ENCODE assay signal across 8 mouse cellular contexts in the genomic region with DNA sequence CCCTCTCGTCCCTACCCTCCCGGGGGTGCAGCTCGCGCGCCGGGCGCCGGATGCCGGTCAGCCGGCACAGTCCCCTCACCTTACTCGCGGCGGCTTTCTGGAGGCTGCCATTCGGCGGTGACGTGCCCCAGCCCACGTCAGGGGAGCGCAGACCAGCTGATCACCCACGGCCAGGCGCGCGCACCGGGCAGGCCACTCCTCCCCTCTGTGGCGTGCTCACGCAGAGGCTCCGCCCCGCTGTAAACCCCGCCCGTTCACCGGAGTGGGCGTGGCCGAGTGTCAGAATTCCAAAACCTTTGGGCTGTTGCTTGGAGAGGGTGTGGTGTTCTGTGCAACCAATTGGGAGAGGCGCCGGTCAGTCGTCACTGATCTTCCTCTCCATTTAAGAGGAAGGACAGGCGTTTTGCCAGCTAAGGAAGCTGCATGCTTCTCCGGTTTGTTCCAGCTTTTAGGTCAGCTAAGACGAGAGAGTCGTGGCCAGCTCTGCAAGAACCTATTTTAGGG. TPM values are rescaled to one million over a fixed set of nuclear protein-coding genes. Genes with fewer than 3 reads are reported as not detected.
DNase-seq lines count a peak whose midpoint lies in the region; ATAC-seq lines count a peak whose summit lies in the region.

No protein-coding gene starts in this region.

- H3K9me3 ChIP-seq in forebrain, embryonic 10.5 days = no peaks in the 10 kb centered on the region
- H3K9me3 ChIP-seq in heart, embryonic 16.5 days (replicated peaks; ENCODE audit: control insufficient read depth, low read length) = no peaks in the 10 kb centered on the region
- no peaks in the 10 kb centered on the region for H3K9me3 ChIP-seq in liver, embryonic 15.5 days (replicated peaks)
- no peaks in the 10 kb centered on the region for H3K9me3 ChIP-seq in neural tube, embryonic 12.5 days

- H3K27me3 ChIP-seq in forebrain, embryonic 10.5 days (ENCODE audit: poor library complexity, severe bottlenecking) = no peaks in the 10 kb centered on the region
- no peaks in the 10 kb centered on the region for H3K27me3 ChIP-seq in heart, embryonic 16.5 days (ENCODE audit: control insufficient read depth, insufficient read depth, low read length)
- no peaks in the 10 kb centered on the region for H3K27me3 ChIP-seq in liver, embryonic 15.5 days
- H3K27me3 ChIP-seq in neural tube, embryonic 12.5 days (replicated peaks) = no peaks in the 10 kb centered on the region

- peak overlapping the region; percentile 97 for H3K9ac ChIP-seq in heart, embryonic 16.5 days (ENCODE audit: low read length)
- H3K9ac ChIP-seq in liver, embryonic 15.5 days = peak overlapping the region; percentile 98
- peak overlapping the region; percentile 96 for H3K9ac ChIP-seq in neural tube, embryonic 12.5 days

- peak overlapping the region; percentile 95 for H3K27ac ChIP-seq in forebrain, embryonic 10.5 days
- H3K27ac ChIP-seq in heart, embryonic 16.5 days (ENCODE audit: low read length) = peak overlapping the region; percentile 94
- H3K27ac ChIP-seq in liver, embryonic 15.5 days (replicated peaks) = peak overlapping the region; percentile 91
- peak overlapping the region; percentile 53; the same call in 1 of the 2 replicates for H3K27ac ChIP-seq in neural tube, embryonic 12.5 days

- H3K4me1 ChIP-seq in forebrain, embryonic 10.5 days = peaks cover 22% of the 10 kb centered on the region
- peaks cover 25% of the 10 kb centered on the region for H3K4me1 ChIP-seq in heart, embryonic 16.5 days (ENCODE audit: control insufficient read depth, insufficient read depth, low read length)
- peaks cover 57% of the 10 kb centered on the region for H3K4me1 ChIP-seq in liver, embryonic 15.5 days (replicated peaks)
- peaks cover 15% of the 10 kb centered on the region for H3K4me1 ChIP-seq in neural tube, embryonic 12.5 days

- peak; percentile 94 for ATAC-seq in CD4-positive, CD25-positive, alpha-beta regulatory T cell, adult 4 months
- ATAC-seq in heart, embryonic 16.5 days (replicated peaks; ENCODE audit: extremely low read depth, insufficient read depth, low FRiP score) = peak; percentile 98
- peak; percentile 97 for ATAC-seq in liver, embryonic 15.5 days (ENCODE audit: insufficient read depth)
- ATAC-seq in neural tube, embryonic 12.5 days (ENCODE audit: low FRiP score, low read depth) = peak; percentile 98

- DNase-seq in c-Kit-negative CD71-positive TER-119-positive erythroid progenitor cells, embryonic 14.5 days (ENCODE audit: low read depth, low spot score) = peak; percentile 98
- peak; percentile 99 for DNase-seq in forebrain, embryonic 10.5 days (ENCODE audit: extremely low spot score, low spot score)
- peak; percentile 99 to 100 for DNase-seq in kidney, postnatal 36 days
- peak; percentile 98 for DNase-seq in telencephalon, adult 2 months (ENCODE audit: low read depth, low spot score)

- WGBS in forebrain, embryonic 10.5 days = 0% methylated on average over 39 of the region's 39 CpGs
- WGBS in heart, embryonic 16.5 days = 0% methylated on average over 39 of the region's 39 CpGs
- under 1% methylated on average over 39 of the region's 39 CpGs for WGBS in liver, embryonic 15.5 days (ENCODE audit: insufficient replicate concordance)
- WGBS in neural tube, embryonic 12.5 days = under 1% methylated on average over 39 of the region's 39 CpGs

- peaks cover 7% of the 10 kb centered on the region for H3K36me3 ChIP-seq in forebrain, embryonic 10.5 days (replicated peaks)
- no peaks in the 10 kb centered on the region for H3K36me3 ChIP-seq in heart, embryonic 16.5 days (ENCODE audit: control insufficient read depth, insufficient read depth)
- 0 out of 2 replicates have a peak, but pooled peaks cover 3% of the 10 kb centered on the region for H3K36me3 ChIP-seq in liver, embryonic 15.5 days (replicated peaks)
- H3K36me3 ChIP-seq in neural tube, embryonic 12.5 days = no peaks in the 10 kb centered on the region

- H3K4me2 ChIP-seq in heart, embryonic 16.5 days (ENCODE audit: low read depth, low read length) = peak overlapping the region; percentile 78
- H3K4me2 ChIP-seq in liver, embryonic 15.5 days = peak overlapping the region; percentile 81
- peak overlapping the region; percentile 79 for H3K4me2 ChIP-seq in neural tube, embryonic 12.5 days (replicated peaks)

- peak overlapping the region; percentile 96 for H3K4me3 ChIP-seq in forebrain, embryonic 10.5 days
- peak overlapping the region; percentile 96 for H3K4me3 ChIP-seq in heart, embryonic 16.5 days (ENCODE audit: low read length)
- peak overlapping the region; percentile 98 for H3K4me3 ChIP-seq in liver, embryonic 15.5 days (replicated peaks)
- peak overlapping the region; percentile 87 for H3K4me3 ChIP-seq in neural tube, embryonic 12.5 days

RNA-seq across cellular contexts. Expression of gene Xpnpep1, which starts 1.5 kb away (rescaled TPM):
- polyA plus RNA-seq in CD4-positive, CD25-positive, alpha-beta regulatory T cell, adult 4 months (2017; shearing (Covaris generic)) = 10 to 100 TPM; 51.1 to 85.0 TPM
- polyA plus RNA-seq in forebrain, embryonic 10.5 days (2016; fragmentation: Nextera tagmentation; extraction: Ambion mirVana) = 156 TPM in 2 replicates
- 128 and 137 TPM in 2 replicates for polyA plus RNA-seq in heart, embryonic 16.5 days (2015; fragmentation: Nextera tagmentation; extraction: Ambion mirVana)
- polyA plus RNA-seq in liver, embryonic 15.5 days (2015; fragmentation: Nextera tagmentation; extraction: Ambion mirVana) = 83.4 and 87.2 TPM in 2 replicates
- 149 and 153 TPM in 2 replicates for polyA plus RNA-seq in neural tube, embryonic 12.5 days (2016; fragmentation: Nextera tagmentation; extraction: Ambion mirVana)

Comparison
In these comparisons a context has a peak if more than half of its experiments do, and no peak if none do; other contexts are left out.
1. Peak in every context shown above with its lines: DNase-seq, ATAC-seq, H3K4me3 ChIP-seq and H3K27ac ChIP-seq.